Mouse (Mus musculus): ENCODE data around the gene Olfr347. TPM values are rescaled to one million over a fixed set of nuclear protein-coding genes. Genes with fewer than 3 reads are reported as not detected.

The Olfr347 gene
- not detected in 2 replicates for polyA plus RNA-seq (2012; rRNA removed)

GRCm38 (mm10) chr2:36731602-36732001 is at the start of gene Olfr347:
Olfr347 (plus strand) TSS chr2:36731902.

GRCm38 (mm10) chr2:36685488-36685887 is 46.2 kb upstream of the Olfr347 start, which contains the start of gene Olfr346:
Olfr346 (plus strand) TSS chr2:36685788.

GRCm38 (mm10) chr2:36783976-36784375 is 52.3 kb downstream of the Olfr347 start, which contains the start of gene Olfr348:
Olfr348 (plus strand) TSS chr2:36784276.

Other genes with a start within 250 kb of the Olfr347 start
- gene Olfr341, start 249.4 kb upstream of the Olfr347 start, polyA plus RNA-seq (2012; rRNA removed), result not detected in 2 replicates
- gene Olfr342, start 206.9 kb upstream of the Olfr347 start, polyA plus RNA-seq (2012; rRNA removed), result not detected in 2 replicates
- gene Olfr344, start 165.2 kb upstream of the Olfr347 start, polyA plus RNA-seq (2012; rRNA removed), result not detected in 2 replicates
- gene Olfr345, start 91.9 kb upstream of the Olfr347 start, polyA plus RNA-seq (2012; rRNA removed), result not detected in 2 replicates
- not detected in 2 replicates for gene Olfr346, start 46.1 kb upstream of the Olfr347 start, polyA plus RNA-seq (2012; rRNA removed)
- gene Olfr348, start 52.4 kb downstream of the Olfr347 start, polyA plus RNA-seq (2012; rRNA removed), result not detected in 2 replicates
- not detected in 2 replicates for gene Olfr50, start 58.6 kb downstream of the Olfr347 start, polyA plus RNA-seq (2012; rRNA removed)
- gene Olfr3, start 85.1 kb downstream of the Olfr347 start, polyA plus RNA-seq (2012; rRNA removed), result not detected in 2 replicates
- not detected in 2 replicates for gene Olfr350, start 114.4 kb downstream of the Olfr347 start, polyA plus RNA-seq (2012; rRNA removed)
- not detected in 2 replicates for gene Olfr351, start 130.8 kb downstream of the Olfr347 start, polyA plus RNA-seq (2012; rRNA removed)
- not detected in 2 replicates for gene Olfr352, start 136.6 kb downstream of the Olfr347 start, polyA plus RNA-seq (2012; rRNA removed)
- gene Olfr353, start 161.0 kb downstream of the Olfr347 start, polyA plus RNA-seq (2012; rRNA removed), result not detected in 2 replicates
- not detected in 2 replicates for gene Olfr354, start 173.8 kb downstream of the Olfr347 start, polyA plus RNA-seq (2012; rRNA removed)
- gene Olfr355, start 197.0 kb downstream of the Olfr347 start, polyA plus RNA-seq (2012; rRNA removed), result not detected in 2 replicates
- not detected in 2 replicates for gene Olfr356, start 205.2 kb downstream of the Olfr347 start, polyA plus RNA-seq (2012; rRNA removed)